Mouse (Mus musculus): ENCODE results near the gene Eif6.

DNA sequence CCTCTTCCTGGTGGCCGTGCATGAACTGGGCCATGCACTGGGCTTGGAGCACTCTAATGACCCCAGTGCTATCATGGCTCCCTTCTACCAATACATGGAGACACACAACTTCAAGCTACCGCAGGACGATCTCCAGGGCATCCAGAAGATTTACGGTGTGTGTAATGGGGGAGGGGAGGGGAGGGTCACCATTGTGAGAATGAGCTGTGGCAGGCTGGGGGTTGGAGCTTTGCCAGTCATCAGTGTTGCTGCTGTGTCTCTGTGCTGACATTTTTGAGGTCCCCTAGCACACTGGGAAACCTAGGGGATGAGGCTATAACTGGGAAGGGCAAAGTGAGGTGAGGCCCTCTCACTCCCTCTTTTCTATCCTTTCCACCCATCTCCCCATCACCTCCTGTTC, 19.3 kb downstream of the Eif6 start:
- TF ChIP-seq CTCF (IDR thresholded peaks at IDR 0.05; ENCODE audit: extremely low read depth, insufficient read depth, low read length): no peak
- TF ChIP-seq POLR2A (IDR thresholded peaks at IDR 0.05; ENCODE audit: extremely low read depth, insufficient read depth, low read length): no peak
